ENCODE assay signal across 8 mouse cellular contexts in genomic region chr9:32694916-32695490, GRCm38 (mm10). TPM values are rescaled to one million over a fixed set of nuclear protein-coding genes. Genes with fewer than 3 reads are reported as not detected.
DNase-seq lines count a peak whose midpoint lies in the region; ATAC-seq lines count a peak whose summit lies in the region.

No protein-coding gene starts in this region.

- peak overlapping the region; percentile 74 for H3K4me3 ChIP-seq in lung, embryonic 16.5 days (ENCODE audit: low read length)
- H3K4me3 ChIP-seq in forebrain, embryonic 11.5 days (ENCODE audit: low read depth, low read length) = peak overlapping the region; percentile 40
- H3K4me3 ChIP-seq in limb, embryonic 11.5 days (ENCODE audit: low read depth, low read length) = peak overlapping the region; percentile 60
- peak overlapping the region; percentile 74 for H3K4me3 ChIP-seq in neural tube, embryonic 15.5 days (replicated peaks)

- 45% methylated on average over 4 of the region's 4 CpGs for WGBS in lung, embryonic 16.5 days
- 47% methylated on average over 4 of the region's 4 CpGs for WGBS in forebrain, embryonic 11.5 days
- 61% methylated on average over 4 of the region's 4 CpGs for WGBS in limb, embryonic 11.5 days
- WGBS in neural tube, embryonic 15.5 days = 56% methylated on average over 4 of the region's 4 CpGs

- H3K4me1 ChIP-seq in lung, embryonic 16.5 days (replicated peaks; ENCODE audit: control insufficient read depth, insufficient read depth, low read length) = peaks cover 14% of the 10 kb centered on the region
- H3K4me1 ChIP-seq in forebrain, embryonic 11.5 days (replicated peaks; ENCODE audit: control insufficient read depth, insufficient read depth, low read length) = peaks cover 5% of the 10 kb centered on the region; the same call in 1 of the 2 replicates
- no peaks in the 10 kb centered on the region for H3K4me1 ChIP-seq in limb, embryonic 11.5 days (ENCODE audit: control insufficient read depth, insufficient read depth, low read length)
- peaks cover 9% of the 10 kb centered on the region; the same call in 1 of the 2 replicates for H3K4me1 ChIP-seq in neural tube, embryonic 15.5 days

- DNase-seq in lung, adult 18-20 months = no peak
- DNase-seq in forebrain, embryonic 11.5 days (ENCODE audit: low spot score) = no peak
- DNase-seq in limb, embryonic 11.5 days (ENCODE audit: low spot score) = no peak
- DNase-seq in B cell, adult 2 months = no peak
- no peak for DNase-seq in layer of hippocampus, postnatal 25 days (ENCODE audit: extremely low spot score in 1 of 2, low spot score in 1 of 2)
- DNase-seq in left cerebral cortex, adult 8-10 months (ENCODE audit: low spot score in 2 of 2) = no peak

- no peak for ATAC-seq in lung, embryonic 16.5 days (ENCODE audit: low read depth)
- no peak for ATAC-seq in forebrain, embryonic 11.5 days (replicated peaks; ENCODE audit: low FRiP score)
- peak; percentile 14; the same call in 1 of the 2 replicates for ATAC-seq in limb, embryonic 11.5 days (ENCODE audit: insufficient number of reproducible peaks, low FRiP score, low TSS enrichment, low read depth)
- no peak for ATAC-seq in neural tube, embryonic 15.5 days (ENCODE audit: low FRiP score)

- H3K27me3 ChIP-seq in lung, embryonic 16.5 days (ENCODE audit: control insufficient read depth, insufficient read depth, low read depth, low read length) = no peaks in the 10 kb centered on the region
- peaks cover 93% of the 10 kb centered on the region for H3K27me3 ChIP-seq in forebrain, embryonic 11.5 days (ENCODE audit: control insufficient read depth, insufficient read depth, low read length)
- no peaks in the 10 kb centered on the region for H3K27me3 ChIP-seq in limb, embryonic 11.5 days (ENCODE audit: control insufficient read depth, insufficient read depth, low read length)
- peaks cover 77% of the 10 kb centered on the region for H3K27me3 ChIP-seq in neural tube, embryonic 15.5 days (replicated peaks)

- peak overlapping the region; percentile 94 for H3K4me2 ChIP-seq in lung, embryonic 16.5 days (ENCODE audit: low read depth, low read length)
- peak overlapping the region; percentile 64 for H3K4me2 ChIP-seq in forebrain, embryonic 11.5 days (ENCODE audit: low read depth, low read length, severe bottlenecking)
- H3K4me2 ChIP-seq in limb, embryonic 11.5 days (ENCODE audit: low read depth, severe bottlenecking) = peak overlapping the region; percentile 73
- H3K4me2 ChIP-seq in neural tube, embryonic 15.5 days = peak overlapping the region; percentile 95

- H3K9ac ChIP-seq in lung, embryonic 16.5 days (ENCODE audit: low read length) = peak overlapping the region; percentile 78
- H3K9ac ChIP-seq in forebrain, embryonic 11.5 days (ENCODE audit: low read length) = no peak overlapping the region
- H3K9ac ChIP-seq in limb, embryonic 11.5 days (ENCODE audit: low read length) = peak overlapping the region; percentile 71
- H3K9ac ChIP-seq in neural tube, embryonic 15.5 days (replicated peaks) = peak overlapping the region; percentile 58

- 0 out of 2 replicates have a peak overlapping the region, but pooled peaks have one; percentile 21 for H3K27ac ChIP-seq in lung, embryonic 16.5 days (ENCODE audit: low read length)
- H3K27ac ChIP-seq in forebrain, embryonic 11.5 days (ENCODE audit: low read depth, low read length) = no peak overlapping the region
- no peak overlapping the region for H3K27ac ChIP-seq in limb, embryonic 11.5 days (replicated peaks; ENCODE audit: low read depth, low read length)
- H3K27ac ChIP-seq in neural tube, embryonic 15.5 days (replicated peaks) = no peak overlapping the region

- H3K9me3 ChIP-seq in lung, embryonic 16.5 days (ENCODE audit: control insufficient read depth, low read length) = no peaks in the 10 kb centered on the region
- H3K9me3 ChIP-seq in forebrain, embryonic 11.5 days (ENCODE audit: control insufficient read depth, low read length) = no peaks in the 10 kb centered on the region
- no peaks in the 10 kb centered on the region for H3K9me3 ChIP-seq in limb, embryonic 11.5 days (ENCODE audit: control insufficient read depth, low read length)
- no peaks in the 10 kb centered on the region for H3K9me3 ChIP-seq in neural tube, embryonic 15.5 days (replicated peaks)

- no peaks in the 10 kb centered on the region for H3K36me3 ChIP-seq in lung, embryonic 16.5 days (ENCODE audit: control insufficient read depth, insufficient read depth, low read length)
- no peaks in the 10 kb centered on the region for H3K36me3 ChIP-seq in forebrain, embryonic 11.5 days (ENCODE audit: control insufficient read depth, insufficient read depth, low read length)
- no peaks in the 10 kb centered on the region for H3K36me3 ChIP-seq in limb, embryonic 11.5 days (ENCODE audit: control insufficient read depth, insufficient read depth, low read length)
- no peaks in the 10 kb centered on the region for H3K36me3 ChIP-seq in neural tube, embryonic 15.5 days

RNA-seq across cellular contexts. Expression of gene Ets1, which starts 59.0 kb away (rescaled TPM):
- 108 and 115 TPM in 2 replicates for polyA plus RNA-seq in lung, embryonic 16.5 days (2015; fragmentation: Nextera tagmentation; extraction: Ambion mirVana)
- 18.4 and 22.6 TPM in 2 replicates for polyA plus RNA-seq in forebrain, embryonic 11.5 days (2014; fragmentation: Nextera tagmentation; extraction: Ambion mirVana)
- 34.0 and 40.0 TPM in 2 replicates for polyA plus RNA-seq in limb, embryonic 11.5 days (2014; fragmentation: Nextera tagmentation; extraction: Ambion mirVana)
- polyA plus RNA-seq in neural tube, embryonic 15.5 days (2015; fragmentation: Nextera tagmentation; extraction: Ambion mirVana) = 17.6 and 34.5 TPM in 2 replicates
- total RNA-seq in layer of hippocampus, postnatal 25 days (2021) = 10 to 100 TPM; 10.4 to 12.1 TPM
- total RNA-seq in left cerebral cortex, adult 8-10 months (2022) = 10 to 100 TPM in 3 of 4 experiments, 1 to 10 TPM in 1; 9.7 to 11.3 (median 10.7) TPM
